Mouse (Mus musculus) embryonic facial prominence, embryonic 12.5 days (tissue): ENCODE results near the gene Olfr1512. TPM values are rescaled to one million over a fixed set of nuclear protein-coding genes. Genes with fewer than 3 reads are reported as not detected.
"Not testable (repeated sequence)": the region's sequence is repeated elsewhere in the genome, so short reads cannot be mapped to it uniquely, and the experiment has no call there.

ENCODE experiments used
- ATAC-seq: fragments of 200-750 bp; cut with Nextera tagmentation; 2 replicates; pipeline ENCODE4 v1.8.0; 2017; ENCODE audit not compliant: insufficient number of reproducible peaks, insufficient read depth, low FRiP score, low TSS enrichment
- H3K27ac ChIP-seq: fragments of 300-500 bp; sonication (generic); 2 replicates; pipeline ENCODE4 v1.5.1; 2016; ENCODE audit warnings: mild to moderate bottlenecking
- H3K27me3 ChIP-seq: fragments of 300-500 bp; sonication (generic); 2 replicates; pipeline ENCODE4 v1.6.1; 2016; ENCODE audit warnings: mild to moderate bottlenecking, moderate library complexity
- H3K36me3 ChIP-seq: fragments of 300-500 bp; sonication (generic); 2 replicates; pipeline ENCODE4 v1.6.1; 2016; ENCODE audit warnings: mild to moderate bottlenecking
- H3K4me1 ChIP-seq: fragments of 300-500 bp; sonication (generic); 2 replicates; pipeline ENCODE4 v1.6.1; 2016
- H3K4me2 ChIP-seq: fragments of 300-500 bp; sonication (generic); replicated peaks from 2 replicates; pipeline ENCODE4 v1.6.1; 2016; ENCODE audit warnings: mild to moderate bottlenecking, moderate library complexity
- H3K4me3 ChIP-seq: fragments of 300-500 bp; sonication (generic); 2 replicates; pipeline ENCODE4 v1.5.1; 2016; ENCODE audit warnings: mild to moderate bottlenecking
- H3K9ac ChIP-seq: fragments of 300-500 bp; sonication (generic); 2 replicates; pipeline ENCODE4 v1.6.1; 2016; ENCODE audit warnings: mild to moderate bottlenecking, moderate library complexity
- H3K9me3 ChIP-seq: fragments of 300-500 bp; sonication (generic); 2 replicates; pipeline ENCODE4 v1.6.1; 2016; ENCODE audit warnings: mild to moderate bottlenecking, moderate library complexity
- WGBS: fragments of 180-500 bp; shearing (Covaris S2); methylation state at CpG from one replicate; pipeline ENCODE4 v1.1.7; 2016; 5-methylcytosine and 5-hydroxymethylcytosine counted together
- polyA plus RNA-seq: library from polyadenylated mRNA; unstranded; fragments of >200 nt; fragmentation: Nextera tagmentation; extraction: Ambion mirVana; gene quantifications from 2 replicates; pipeline ENCODE4 v1.2.1, GENCODE M21; 2016

The Olfr1512 gene
- polyA plus RNA-seq = not detected in 2 replicates

GRCm38 (mm10) chr14:52379068-52379467, at the start of gene Olfr1512:
Olfr1512 (minus strand) TSS chr14:52379168.
- Histone ChIP-seq H3K9ac (no peak within 1 kb of the TSS), H3K36me3 (no peaks in the 10 kb centered on the region), H3K4me2 (no peak within 1 kb of the TSS), H3K9me3 (no peaks in the 10 kb centered on the region), H3K4me3 (no peak within 1 kb of the TSS), H3K27me3 (no peaks in the 10 kb centered on the region), H3K27ac (no peak within 1 kb of the TSS), H3K4me1 (no peaks in the 10 kb centered on the region)
- no peak for ATAC-seq
- 72% methylated on average over 2 of the region's 2 CpGs for WGBS

GRCm38 (mm10) chr14:52427686-52428085, 48.7 kb upstream of the Olfr1512 start:
- WGBS = 88% methylated on average over 1 of the region's 1 CpGs
- H3K4me1 ChIP-seq = no peaks in the 10 kb centered on the region
- no peaks in the 10 kb centered on the region for H3K27me3 ChIP-seq
- H3K4me3 ChIP-seq = no peak overlapping the region
- no peak for ATAC-seq
- no peak overlapping the region for H3K9ac ChIP-seq
- no peaks in the 10 kb centered on the region for H3K9me3 ChIP-seq
- no peaks in the 10 kb centered on the region for H3K36me3 ChIP-seq
- H3K27ac ChIP-seq = no peak overlapping the region
- H3K4me2 ChIP-seq = no peak overlapping the region

- H3K4me3 ChIP-seq = no peak within 1 kb of the TSS
- no peaks in the 10 kb centered on the region for H3K4me1 ChIP-seq
- H3K4me2 ChIP-seq = no peak within 1 kb of the TSS
- no peak for ATAC-seq
- no peak within 1 kb of the TSS for H3K9ac ChIP-seq
- no peak within 1 kb of the TSS for H3K27ac ChIP-seq
- H3K36me3 ChIP-seq = no peaks in the 10 kb centered on the region
- H3K9me3 ChIP-seq = no peaks in the 10 kb centered on the region
- H3K27me3 ChIP-seq = no peaks in the 10 kb centered on the region
- WGBS = 91% methylated on average over 3 of the region's 3 CpGs
These were observed 35.3 kb upstream of the Olfr1512 start, which contains the start of gene Olfr1510 for GRCm38 (mm10) chr14:52414273-52414672. Olfr1510 (minus strand) TSS chr14:52414373.

GRCm38 (mm10) chr14:52410142-52410919, 31.4 kb upstream of the Olfr1512 start:
- H3K9me3 ChIP-seq, ATAC-seq, H3K27me3 ChIP-seq, H3K4me3 ChIP-seq, H3K36me3 ChIP-seq, H3K27ac ChIP-seq, H3K4me1 ChIP-seq, H3K9ac ChIP-seq, H3K4me2 ChIP-seq: not testable (repeated sequence)
- WGBS = 79% methylated on average over 7 of the region's 10 CpGs

- Histone ChIP-seq H3K4me1 (no peaks in the 10 kb centered on the region), H3K27me3 (no peaks in the 10 kb centered on the region), H3K27ac (no peak within 1 kb of the TSS), H3K4me3 (no peak within 1 kb of the TSS), H3K9me3 (no peaks in the 10 kb centered on the region), H3K4me2 (no peak within 1 kb of the TSS), H3K9ac (no peak within 1 kb of the TSS), H3K36me3 (no peaks in the 10 kb centered on the region)
- no peak for ATAC-seq
- WGBS = 77% methylated on average over 4 of the region's 4 CpGs
These were observed 18.3 kb upstream of the Olfr1512 start, which contains the start of gene Olfr1511 for GRCm38 (mm10) chr14:52397279-52397678. Olfr1511 (minus strand) TSS chr14:52397379.

- H3K36me3 ChIP-seq, H3K4me3 ChIP-seq, H3K27ac ChIP-seq, H3K9me3 ChIP-seq, H3K4me2 ChIP-seq, H3K27me3 ChIP-seq, H3K4me1 ChIP-seq, H3K9ac ChIP-seq, ATAC-seq: not testable (repeated sequence)
- 87% methylated on average over 9 of the region's 9 CpGs for WGBS
These were observed 11.3 kb upstream of the Olfr1512 start for GRCm38 (mm10) chr14:52390084-52390848.

- Histone ChIP-seq H3K4me3 (no peak overlapping the region), H3K36me3 (no peaks in the 10 kb centered on the region), H3K4me1 (no peaks in the 10 kb centered on the region), H3K9ac (no peak overlapping the region), H3K4me2 (no peak overlapping the region), H3K9me3 (no peaks in the 10 kb centered on the region), H3K27ac (no peak overlapping the region), H3K27me3 (no peaks in the 10 kb centered on the region)
- no peak for ATAC-seq
- WGBS = 85% methylated on average over 3 of the region's 3 CpGs
These were observed 10.2 kb downstream of the Olfr1512 start for GRCm38 (mm10) chr14:52368741-52369140.

GRCm38 (mm10) chr14:52356308-52356707, 22.7 kb downstream of the Olfr1512 start, which contains the start of gene Olfr1513:
Olfr1513 (minus strand) TSS chr14:52356408.
- H3K4me3 ChIP-seq = no peak within 1 kb of the TSS
- no peaks in the 10 kb centered on the region for H3K4me1 ChIP-seq
- H3K36me3 ChIP-seq = no peaks in the 10 kb centered on the region
- WGBS = 81% methylated on average over 4 of the region's 4 CpGs
- no peak within 1 kb of the TSS for H3K4me2 ChIP-seq
- no peak within 1 kb of the TSS for H3K27ac ChIP-seq
- H3K27me3 ChIP-seq = no peaks in the 10 kb centered on the region
- no peak for ATAC-seq
- no peaks in the 10 kb centered on the region for H3K9me3 ChIP-seq
- no peak within 1 kb of the TSS for H3K9ac ChIP-seq

- Histone ChIP-seq H3K36me3 (no peaks in the 10 kb centered on the region), H3K4me1 (no peaks in the 10 kb centered on the region), H3K4me2 (no peak overlapping the region), H3K4me3 (no peak overlapping the region), H3K9ac (no peak overlapping the region), H3K27ac (no peak overlapping the region), H3K9me3 (peaks cover 4% of the 10 kb centered on the region; the same call in 1 of the 2 replicates), H3K27me3 (0 out of 2 replicates have a peak, but pooled peaks cover 4% of the 10 kb centered on the region)
- no peak for ATAC-seq
- 65% methylated on average over 6 of the region's 6 CpGs for WGBS
These were observed 39.5 kb downstream of the Olfr1512 start for GRCm38 (mm10) chr14:52339512-52339852.

GRCm38 (mm10) chr14:52338751-52339511, 40.0 kb downstream of the Olfr1512 start:
- no peaks in the 10 kb centered on the region for H3K36me3 ChIP-seq
- no peaks in the 10 kb centered on the region for H3K4me1 ChIP-seq
- H3K9ac ChIP-seq = 0 out of 2 replicates have a peak overlapping the region, but pooled peaks have one; percentile 34
- 0 out of 2 replicates have a peak, but pooled peaks cover 4% of the 10 kb centered on the region for H3K27me3 ChIP-seq
- ATAC-seq = no peak
- no peak overlapping the region for H3K4me3 ChIP-seq
- H3K9me3 ChIP-seq = no peaks in the 10 kb centered on the region
- peak overlapping the region; percentile 39 for H3K4me2 ChIP-seq
- no peak overlapping the region for H3K27ac ChIP-seq
- 31% methylated on average over 21 of the region's 21 CpGs for WGBS

- no peak overlapping the region for H3K9ac ChIP-seq
- no peak overlapping the region for H3K4me3 ChIP-seq
- WGBS = 80% methylated on average over 1 of the region's 3 CpGs
- no peak overlapping the region for H3K4me2 ChIP-seq
- peaks cover 16% of the 10 kb centered on the region; the same call in 1 of the 2 replicates for H3K27me3 ChIP-seq
- no peaks in the 10 kb centered on the region for H3K9me3 ChIP-seq
- no peak for ATAC-seq
- H3K4me1 ChIP-seq = no peaks in the 10 kb centered on the region
- H3K27ac ChIP-seq = no peak overlapping the region
- H3K36me3 ChIP-seq = no peaks in the 10 kb centered on the region
These were observed 46.8 kb downstream of the Olfr1512 start for GRCm38 (mm10) chr14:52332171-52332570.
